Mouse (Mus musculus) liver, postnatal 0 days (tissue): ENCODE measurements around the gene Agbl1. TPM values are rescaled to one million over a fixed set of nuclear protein-coding genes. Genes with fewer than 3 reads are reported as not detected.
A peak's percentile ranks its signal among the peaks of the same experiment; 100 is the strongest.

ENCODE experiments used
- ATAC-seq: fragments of 200-750 bp; cut with Nextera tagmentation; 2 replicates; pipeline ENCODE4 v1.8.0; 2017; ENCODE audit warnings: mild to moderate bottlenecking, moderate library complexity
- DNase-seq: peaks from one replicate; pipeline ENCODE4 v3.0.0-alpha.2; 2016
- H3K27ac ChIP-seq: fragments of 300-500 bp; sonication (generic); 2 replicates; pipeline ENCODE4 v1.5.1; 2014; ENCODE audit warnings: antibody characterized with exemption, moderate library complexity, mild to moderate bottlenecking, low read depth
- H3K27me3 ChIP-seq: fragments of 300-500 bp; sonication (generic); 2 replicates; pipeline ENCODE4 v1.6.1; 2014; ENCODE audit warnings: low read length, control low read depth, mixed read lengths; ENCODE audit not compliant: insufficient read depth
- H3K36me3 ChIP-seq: fragments of 300-500 bp; sonication (generic); replicated peaks from 2 replicates; pipeline ENCODE4 v1.6.1; 2014; ENCODE audit warnings: mild to moderate bottlenecking, control low read depth, low read length, moderate library complexity, mixed read lengths; ENCODE audit not compliant: insufficient read depth
- H3K4me1 ChIP-seq: fragments of 300-500 bp; sonication (generic); 2 replicates; pipeline ENCODE4 v1.6.1; 2014; ENCODE audit warnings: antibody characterized with exemption, mild to moderate bottlenecking, control low read depth; ENCODE audit not compliant: insufficient read depth
- H3K4me2 ChIP-seq: fragments of 300-500 bp; sonication (generic); 2 replicates; pipeline ENCODE4 v1.6.1; 2014; ENCODE audit warnings: low read depth, mild to moderate bottlenecking, low read length, moderate library complexity, mixed read lengths
- H3K4me3 ChIP-seq: fragments of 300-500 bp; sonication (generic); 2 replicates; pipeline ENCODE4 v1.5.1; 2014; ENCODE audit warnings: low read depth, low read length
- H3K9ac ChIP-seq: fragments of 300-500 bp; sonication (generic); replicated peaks from 2 replicates; pipeline ENCODE4 v1.6.1; 2014; ENCODE audit warnings: mild to moderate bottlenecking, moderate library complexity
- H3K9me3 ChIP-seq: fragments of 300-500 bp; sonication (generic); 2 replicates; pipeline ENCODE4 v1.6.1; 2016; ENCODE audit warnings: mild to moderate bottlenecking, control low read depth, low read length, mixed read lengths
- CTCF ChIP-seq: sonication (generic); IDR thresholded peaks from 2 replicates; pipeline ENCODE4 v1.5.1; 2016; ENCODE audit warnings: antibody characterized with exemption, low read depth
- EP300 ChIP-seq: IDR thresholded peaks from 2 replicates; pipeline ENCODE4 v1.6.1; 2016; ENCODE audit warnings: antibody characterized with exemption, low read depth, mild to moderate bottlenecking
- WGBS: fragments of 180-500 bp; shearing (Covaris S2); extraction: QIAGEN DNeasy Blood & Tissue Kit; methylation state at CpG from one replicate; pipeline ENCODE4 v1.1.7; 2014; ENCODE audit not compliant: insufficient replicate concordance; 5-methylcytosine and 5-hydroxymethylcytosine counted together
- polyA plus RNA-seq: library from polyadenylated mRNA; unstranded; fragments of >200 nt; fragmentation: Nextera tagmentation; extraction: Ambion mirVana; gene quantifications from 2 replicates; pipeline ENCODE4 v1.2.1, GENCODE M21; 2015

Gene Agbl1
- polyA plus RNA-seq, 1 experiment from 2014 or later: 0.04 TPM

- TF ChIP-seq CTCF (no peak), EP300 (no peak)
- no peak for DNase-seq
- H3K36me3 ChIP-seq: no peaks in the 10 kb centered on the region
- no peak overlapping the region for H3K9ac ChIP-seq
- WGBS: 72% methylated on average over 4 of the region's 4 CpGs
- H3K27ac ChIP-seq: no peak overlapping the region
- no peak overlapping the region for H3K4me3 ChIP-seq
- no peak for ATAC-seq
- H3K4me2 ChIP-seq: no peak overlapping the region
- H3K27me3 ChIP-seq: no peaks in the 10 kb centered on the region
- H3K4me1 ChIP-seq: no peaks in the 10 kb centered on the region
- no peaks in the 10 kb centered on the region for H3K9me3 ChIP-seq
Observed at GRCm38 (mm10) chr7:76371269-76371668, 141.6 kb downstream of the Agbl1 start.

- TF ChIP-seq EP300 (no peak), CTCF (no peak)
- 74% methylated on average over 3 of the region's 3 CpGs for WGBS
- H3K9ac ChIP-seq: no peak overlapping the region
- ATAC-seq (no peak), DNase-seq (no peak)
- H3K4me3 ChIP-seq: no peak overlapping the region
- H3K4me2 ChIP-seq: no peak overlapping the region
- no peaks in the 10 kb centered on the region for H3K4me1 ChIP-seq
- H3K9me3 ChIP-seq: no peaks in the 10 kb centered on the region
- no peaks in the 10 kb centered on the region for H3K36me3 ChIP-seq
- H3K27me3 ChIP-seq: no peaks in the 10 kb centered on the region
- no peak overlapping the region for H3K27ac ChIP-seq
Observed at GRCm38 (mm10) chr7:76379493-76379892, 149.8 kb downstream of the Agbl1 start.

- WGBS: 59% methylated on average over 2 of the region's 2 CpGs
- H3K4me1 ChIP-seq: no peaks in the 10 kb centered on the region
Observed at GRCm38 (mm10) chr7:76381986-76382385, 152.3 kb downstream of the Agbl1 start.

GRCm38 (mm10) chr7:76389240-76389639 lies 159.6 kb downstream of the Agbl1 start:
- ATAC-seq (no peak), DNase-seq (no peak)
- Histone ChIP-seq H3K4me1 (no peaks in the 10 kb centered on the region), H3K9me3 (no peaks in the 10 kb centered on the region), H3K27me3 (no peaks in the 10 kb centered on the region), H3K36me3 (no peaks in the 10 kb centered on the region), H3K4me3 (no peak overlapping the region), H3K27ac (no peak overlapping the region), H3K9ac (no peak overlapping the region), H3K4me2 (no peak overlapping the region)
- no peak for TF ChIP-seq CTCF
- TF ChIP-seq EP300: no peak
- 82% methylated on average over 5 of the region's 5 CpGs for WGBS

More at GRCm38 (mm10) chr7:76381986-76382385, 152.3 kb downstream of the Agbl1 start:
- ATAC-seq: no peak
- no peak for DNase-seq
- H3K4me3 ChIP-seq: no peak overlapping the region
- TF ChIP-seq CTCF (no peak), EP300 (no peak)
- no peaks in the 10 kb centered on the region for H3K36me3 ChIP-seq
- H3K27ac ChIP-seq: no peak overlapping the region
- H3K27me3 ChIP-seq: no peaks in the 10 kb centered on the region
- H3K4me2 ChIP-seq: no peak overlapping the region
- no peaks in the 10 kb centered on the region for H3K9me3 ChIP-seq
- H3K9ac ChIP-seq: no peak overlapping the region

GRCm38 (mm10) chr7:76392296-76392940 lies 162.7 kb downstream of the Agbl1 start:
- no peaks in the 10 kb centered on the region for H3K4me1 ChIP-seq
- H3K27me3 ChIP-seq: no peaks in the 10 kb centered on the region
- H3K9me3 ChIP-seq: no peaks in the 10 kb centered on the region
- no peak overlapping the region for H3K9ac ChIP-seq
- DNase-seq: no peak
- TF ChIP-seq CTCF (no peak), EP300 (no peak)
- WGBS: 10% methylated on average over 15 of the region's 15 CpGs
- H3K4me3 ChIP-seq: no peak overlapping the region
- H3K36me3 ChIP-seq: no peaks in the 10 kb centered on the region
- no peak overlapping the region for H3K4me2 ChIP-seq
- ATAC-seq: no peak
- no peak overlapping the region for H3K27ac ChIP-seq

GRCm38 (mm10) chr7:76392941-76393817 lies 163.5 kb downstream of the Agbl1 start:
- H3K4me3 ChIP-seq: no peak overlapping the region
- no peaks in the 10 kb centered on the region for H3K9me3 ChIP-seq
- peak; percentile 53 for DNase-seq
- H3K4me1 ChIP-seq: no peaks in the 10 kb centered on the region
- H3K4me2 ChIP-seq: peak overlapping the region; percentile 49
- ATAC-seq: peak; percentile 43; the same call in 1 of the 2 replicates
- TF ChIP-seq CTCF (peak; percentile 80), EP300 (no peak)
- WGBS: 24% methylated on average over 15 of the region's 15 CpGs
- no peaks in the 10 kb centered on the region for H3K36me3 ChIP-seq
- no peak overlapping the region for H3K9ac ChIP-seq
- no peak overlapping the region for H3K27ac ChIP-seq
- H3K27me3 ChIP-seq: no peaks in the 10 kb centered on the region
